Mouse (Mus musculus) myocyte (in vitro differentiated cells): Measurements from ENCODE around the gene Caskin1.

Experiments used
- CEBPB ChIP-seq: IDR thresholded peaks from 2 replicates; pipeline ENCODE4 v1.6.1; 2011; ENCODE audit warnings: mild to moderate bottlenecking, moderate library complexity; ENCODE audit not compliant: poor library complexity, insufficient read depth, severe bottlenecking
- E2F4 ChIP-seq: IDR thresholded peaks from one replicate; pipeline ENCODE4 v1.6.1; 2011; ENCODE audit warnings: mild to moderate bottlenecking, control low read depth, moderate library complexity; ENCODE audit not compliant: insufficient read depth
- MAX ChIP-seq: IDR thresholded peaks from one replicate; pipeline ENCODE4 v1.6.1; 2011; ENCODE audit warnings: low read depth, mild to moderate bottlenecking, control low read depth
- MYOD1 ChIP-seq, 3 experiments: IDR thresholded peaks; one replicate each; pipeline ENCODE4 v1.6.1; 2011; ENCODE audit warnings: control low read depth in 2 of 3, low read depth in 2 of 3, mild to moderate bottlenecking in 2 of 3, moderate library complexity in 1 of 3; ENCODE audit not compliant: insufficient read length in 2 of 3, control insufficient read depth in 1 of 3
- MYOG ChIP-seq, 3 experiments: IDR thresholded peaks; one replicate each; pipeline ENCODE4 v1.6.1; 2011; ENCODE audit warnings: control low read depth in 2 of 3, low read depth in 2 of 3, mild to moderate bottlenecking in 2 of 3; ENCODE audit not compliant: insufficient read length in 2 of 3, control insufficient read depth in 1 of 3, insufficient read depth in 1 of 3
- POLR2A ChIP-seq: IDR thresholded peaks from one replicate; pipeline ENCODE4 v1.6.1; 2011; ENCODE audit warnings: low read depth, mild to moderate bottlenecking, control low read depth, moderate library complexity; ENCODE audit not compliant: insufficient read length
- POLR2AphosphoS2 ChIP-seq: IDR thresholded peaks from one replicate; pipeline ENCODE4 v1.6.1; 2011; ENCODE audit warnings: low read depth, control low read depth; ENCODE audit not compliant: insufficient read length
- REST ChIP-seq: IDR thresholded peaks from one replicate; pipeline ENCODE4 v1.6.1; 2011; ENCODE audit warnings: mild to moderate bottlenecking, control low read depth, moderate library complexity; ENCODE audit not compliant: insufficient read depth, insufficient read length
- SRF ChIP-seq: IDR thresholded peaks from one replicate; pipeline ENCODE4 v1.6.1; 2011; ENCODE audit warnings: low read depth; ENCODE audit not compliant: control insufficient read depth, insufficient read length
- TCF12 ChIP-seq: IDR thresholded peaks from one replicate; pipeline ENCODE4 v1.6.1; 2011; ENCODE audit warnings: mild to moderate bottlenecking, control low read depth; ENCODE audit not compliant: poor library complexity, insufficient read depth, severe bottlenecking
- USF1 ChIP-seq: IDR thresholded peaks from one replicate; pipeline ENCODE4 v1.6.1; 2011; ENCODE audit warnings: low read depth, mild to moderate bottlenecking, control low read depth, moderate library complexity

DNA sequence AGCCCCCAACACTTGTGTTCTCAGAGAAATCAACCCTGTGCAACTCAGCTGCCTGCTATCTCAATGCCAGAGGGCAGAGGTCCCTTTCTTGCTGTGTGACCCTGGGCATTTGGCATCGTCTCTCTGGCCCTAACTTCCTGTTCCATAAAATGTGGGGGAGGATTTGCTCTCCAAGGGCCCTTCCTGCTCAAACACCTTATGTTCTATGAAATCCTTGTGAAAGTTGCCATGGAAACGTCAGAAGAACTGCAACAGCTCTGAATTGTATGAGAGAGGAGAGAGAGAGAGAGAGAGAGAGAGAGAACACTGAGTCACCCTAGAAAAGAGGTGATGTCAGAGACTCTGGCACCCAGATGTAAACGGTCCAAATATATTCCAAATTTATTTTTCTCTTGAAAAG is 49.1 kb downstream of the Caskin1 start:
- no peak for TF ChIP-seq E2F4
- TF ChIP-seq POLR2A: no peak
- TF ChIP-seq USF1: no peak
- no peak for TF ChIP-seq MAX
- TF ChIP-seq TCF12: no peak
- no peak for TF ChIP-seq MYOG (IDR thresholded peaks at IDR 0.05; ENCODE audit: control insufficient read depth in 1 of 3, insufficient read depth in 1 of 3, insufficient read length in 2 of 3, low read depth in 2 of 3)
- no peak for TF ChIP-seq POLR2AphosphoS2
- TF ChIP-seq CEBPB: no peak
- no peak for TF ChIP-seq SRF
- TF ChIP-seq MYOD1 (IDR thresholded peaks at IDR 0.05; ENCODE audit: control insufficient read depth in 1 of 3, insufficient read length in 2 of 3, low read depth in 2 of 3): no peak
- TF ChIP-seq REST: no peak
